Mouse (Mus musculus) frontal cortex, postnatal 36 days (tissue): Measurements from ENCODE around the gene Gm20388.

Source experiments
- DNase-seq, 2 experiments: peaks; one replicate each; pipeline ENCODE4 v3.0.0; 2022; ENCODE audit warnings: low spot score in 2 of 2

Gm20388 gene

GRCm38 (mm10) chr8:123787254-123787897 lies 3876.7 kb downstream of the Gm20388 start:
- DNase-seq = no peak

DNA sequence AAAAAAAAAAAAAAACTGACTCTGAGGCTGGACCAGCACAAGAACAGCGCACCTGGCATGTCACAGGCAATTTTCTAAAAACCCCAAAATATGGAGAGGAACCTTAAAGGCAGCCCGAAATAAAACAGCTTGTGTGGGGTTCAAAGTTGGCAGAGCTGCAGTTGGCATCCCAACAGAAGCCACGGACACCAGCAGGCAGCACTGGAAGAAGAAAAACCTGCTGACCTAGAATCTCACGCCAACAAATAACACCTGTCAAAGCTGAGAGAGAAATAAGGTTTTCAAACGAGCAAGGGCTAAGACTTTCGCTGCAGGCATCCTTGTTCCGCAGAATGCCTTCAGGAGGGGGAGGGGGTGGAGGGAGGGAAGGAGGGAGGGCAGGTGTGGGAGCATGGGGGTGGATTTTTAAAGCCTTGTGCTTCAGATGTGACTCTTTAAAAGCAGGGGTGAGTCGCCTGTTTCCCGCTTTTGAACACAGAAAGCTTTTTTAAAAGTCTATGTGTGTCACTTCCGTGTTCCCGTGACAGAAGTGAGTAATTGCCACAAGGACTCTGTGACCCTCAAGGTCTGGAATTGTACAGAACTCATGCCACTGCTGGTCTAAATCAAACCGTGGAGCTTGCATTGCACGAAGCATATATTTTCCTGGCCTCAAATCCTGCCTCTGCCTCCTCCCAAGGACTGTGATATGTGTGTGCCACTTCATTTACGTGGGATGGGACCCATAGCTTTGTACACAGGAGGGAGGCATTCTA lies 3878.0 kb downstream of the Gm20388 start:
- DNase-seq = no peak

DNA sequence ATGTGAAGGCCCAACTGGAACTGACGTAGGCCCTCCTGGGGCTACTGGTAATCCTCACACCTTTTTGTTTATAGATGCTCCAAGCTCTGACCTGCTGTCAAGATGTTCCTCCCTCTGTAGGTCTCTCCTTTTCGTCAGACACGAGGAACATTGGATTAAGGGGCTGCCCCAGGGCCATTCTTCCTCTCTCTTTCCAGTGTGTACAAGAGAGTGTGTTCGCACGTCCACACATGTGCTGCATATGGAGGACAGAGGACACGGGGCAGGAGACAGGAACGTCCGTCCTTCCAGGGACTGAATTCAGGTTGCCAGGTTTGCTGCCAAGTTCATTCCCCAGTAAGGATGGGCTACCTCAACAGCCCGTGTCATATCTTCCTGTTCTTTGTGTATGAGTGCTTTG lies 3878.8 kb downstream of the Gm20388 start:
- no peak for DNase-seq

DNA sequence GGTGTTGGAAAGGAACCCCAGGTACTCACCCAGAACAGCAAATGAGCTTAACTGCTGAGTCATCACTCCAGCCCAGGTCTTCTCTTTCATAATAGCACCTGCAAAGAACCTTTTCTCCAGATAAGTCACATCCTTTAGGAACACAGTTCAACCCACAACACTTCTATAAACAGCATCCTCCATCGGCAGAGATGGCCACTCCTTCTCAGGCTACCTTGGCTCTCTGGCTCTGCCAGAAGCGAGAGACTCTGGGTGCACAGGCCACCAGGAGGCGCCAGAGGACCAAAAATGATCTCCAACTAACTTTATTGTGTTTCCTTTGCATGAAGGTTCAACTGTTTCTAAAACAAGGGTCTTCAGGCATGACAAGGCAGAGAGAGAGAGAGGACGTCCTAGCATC lies 3879.3 kb downstream of the Gm20388 start:
- peak; percentile 91 to 92 for DNase-seq

DNA sequence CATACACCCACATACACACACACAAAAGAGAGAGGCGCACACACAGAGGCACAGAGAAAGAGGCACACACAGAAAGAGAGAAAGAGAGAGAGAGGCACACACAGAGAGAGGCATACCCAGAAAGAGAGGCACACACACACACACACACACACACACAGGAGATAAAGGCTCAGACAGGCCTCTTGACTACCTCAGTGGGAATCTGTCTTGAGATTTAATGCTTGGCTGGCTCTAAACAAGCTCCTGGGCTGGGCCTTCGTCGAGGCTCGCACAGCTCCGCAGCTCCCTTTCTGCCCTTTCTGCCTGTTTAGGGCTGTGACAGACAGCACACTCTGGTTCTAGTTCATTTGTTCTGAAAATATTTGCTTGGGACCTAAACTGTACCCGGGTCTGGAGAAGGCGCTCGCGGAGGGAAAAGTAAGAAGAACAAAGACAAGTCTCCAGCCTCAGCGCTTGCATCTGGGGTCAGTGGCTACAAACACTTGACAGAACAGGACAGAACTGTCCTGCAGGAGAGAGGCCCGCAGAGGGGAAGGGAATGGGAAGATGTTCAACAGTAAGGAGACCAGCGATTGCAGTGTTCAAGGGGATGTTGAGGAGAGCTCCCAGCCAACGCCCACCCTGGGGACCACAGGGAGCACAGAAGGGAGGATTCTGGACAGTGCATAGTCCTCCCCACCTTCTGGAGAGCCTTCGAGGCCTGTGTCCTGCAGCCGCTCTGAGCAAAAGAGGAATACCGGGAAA lies 3880.6 kb downstream of the Gm20388 start:
- DNase-seq = no peak

GRCm38 (mm10) chr8:123791845-123792225 lies 3881.2 kb downstream of the Gm20388 start:
- no peak for DNase-seq

DNA sequence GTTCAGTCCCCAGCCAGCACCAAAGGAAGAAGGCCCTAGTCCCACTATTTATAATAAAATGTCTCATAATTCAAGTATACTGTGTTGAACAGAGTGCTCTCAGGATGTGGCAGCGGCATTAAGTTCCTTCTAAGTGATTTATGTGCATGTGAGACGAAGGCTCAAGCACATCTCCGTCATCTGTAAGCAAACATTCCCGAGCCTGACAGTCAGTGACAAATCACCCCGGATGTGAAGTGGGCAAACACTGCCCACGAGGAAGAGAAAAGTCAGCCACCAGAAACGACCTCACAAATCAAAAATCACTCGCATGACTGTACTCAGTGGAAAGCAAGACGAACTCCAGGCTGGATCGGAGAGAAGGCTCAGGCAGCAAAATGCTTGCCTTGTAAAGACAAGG lies 3883.3 kb downstream of the Gm20388 start:
- DNase-seq = no peak

GRCm38 (mm10) chr8:123794766-123795165 lies 3884.1 kb downstream of the Gm20388 start:
- DNase-seq = no peak

DNA sequence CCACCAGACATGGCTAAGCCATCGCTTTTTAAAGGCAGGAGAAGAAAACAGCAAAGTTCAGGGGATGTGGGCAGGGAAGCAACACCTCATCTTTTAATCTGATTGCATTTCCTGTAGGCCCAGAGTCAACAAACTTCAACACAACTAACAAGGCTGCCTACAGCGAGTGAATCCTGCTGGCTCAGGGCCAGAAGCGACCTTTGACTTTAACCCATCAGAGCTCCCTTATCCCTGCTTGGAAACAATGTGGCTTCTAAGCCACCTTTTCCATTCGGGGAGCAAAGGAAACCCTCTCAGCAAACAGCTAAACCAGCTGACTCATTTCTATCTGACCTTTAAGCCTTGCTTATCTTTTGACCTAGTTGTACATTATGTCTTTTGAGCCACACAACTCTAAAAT lies 3886.1 kb downstream of the Gm20388 start:
- no peak for DNase-seq

DNA sequence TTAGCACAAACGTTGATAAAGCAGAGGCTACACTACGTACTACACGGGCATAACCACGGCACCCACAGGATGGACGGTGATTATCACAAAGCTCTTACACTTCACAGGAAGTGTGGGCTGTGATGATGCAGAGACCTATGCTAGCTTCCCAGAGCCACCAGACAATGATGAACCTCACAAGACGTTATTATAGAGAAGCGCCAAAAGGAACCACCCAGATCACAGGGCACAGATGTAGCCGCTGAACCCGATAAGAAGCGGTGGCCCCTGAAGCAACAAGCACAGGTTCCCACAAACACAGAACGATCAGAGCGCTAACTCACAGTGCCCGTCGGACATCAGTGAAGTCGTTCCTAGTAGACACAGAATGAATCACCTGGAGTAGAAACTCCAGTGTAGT lies 3887.3 kb downstream of the Gm20388 start:
- DNase-seq = no peak

DNA sequence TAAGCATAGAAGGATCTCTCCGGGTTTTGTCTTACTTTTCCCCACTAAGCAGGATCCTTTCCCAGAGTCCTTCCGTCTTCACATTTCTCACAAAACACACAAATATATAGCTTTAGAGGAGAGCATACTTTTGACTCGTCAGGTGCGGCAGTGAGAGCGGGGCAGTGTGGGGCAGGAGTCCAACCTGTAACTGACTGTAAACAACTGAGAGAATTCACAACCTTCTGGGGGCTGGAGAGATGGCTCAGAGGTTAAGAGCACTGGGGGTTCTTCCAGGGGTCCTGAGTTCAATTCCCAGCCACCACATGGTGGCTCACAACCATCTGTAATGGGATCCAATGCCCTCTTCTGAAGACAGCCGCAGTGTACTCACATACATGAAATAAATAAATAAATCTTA lies 3888.8 kb downstream of the Gm20388 start:
- DNase-seq = no peak

DNA sequence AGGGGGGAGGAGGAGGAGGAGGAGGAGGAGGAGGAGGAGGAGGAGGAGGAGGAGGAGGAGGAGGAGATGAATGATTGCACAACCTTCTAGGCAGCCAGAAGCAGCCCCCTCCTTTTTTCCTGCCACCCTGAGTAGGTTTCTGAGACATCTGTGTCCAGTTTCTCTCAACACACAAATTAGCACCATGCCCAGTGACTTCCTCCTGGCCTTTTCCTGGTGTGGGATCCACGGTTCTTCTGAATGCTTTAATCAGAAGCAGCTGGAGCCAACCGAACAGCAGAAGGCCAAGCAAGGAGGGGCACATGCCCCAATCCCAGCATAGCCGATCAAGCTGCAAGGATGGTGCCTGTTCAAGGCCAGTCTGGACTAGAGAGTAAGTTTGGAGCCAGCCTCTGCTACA lies 3889.2 kb downstream of the Gm20388 start:
- no peak for DNase-seq

DNA sequence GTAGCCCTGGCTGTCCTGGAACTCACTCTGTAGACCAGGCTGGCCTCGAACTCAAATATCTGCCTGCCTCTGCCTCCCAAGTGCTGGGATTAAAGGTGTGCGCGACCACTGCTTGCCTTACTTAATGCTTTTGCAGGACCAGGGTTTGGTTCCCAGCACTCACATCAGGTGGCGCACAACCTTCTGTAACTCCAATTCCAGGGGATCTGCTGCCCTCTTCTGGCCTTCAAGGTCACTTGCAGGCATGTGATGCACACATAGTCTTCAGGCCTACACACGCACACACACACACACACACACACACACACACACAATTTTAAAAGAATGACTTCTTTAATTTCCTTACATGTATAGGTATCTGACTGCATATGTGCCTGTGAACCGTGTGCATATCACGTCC lies 3890.2 kb downstream of the Gm20388 start:
- DNase-seq = no peak

DNA sequence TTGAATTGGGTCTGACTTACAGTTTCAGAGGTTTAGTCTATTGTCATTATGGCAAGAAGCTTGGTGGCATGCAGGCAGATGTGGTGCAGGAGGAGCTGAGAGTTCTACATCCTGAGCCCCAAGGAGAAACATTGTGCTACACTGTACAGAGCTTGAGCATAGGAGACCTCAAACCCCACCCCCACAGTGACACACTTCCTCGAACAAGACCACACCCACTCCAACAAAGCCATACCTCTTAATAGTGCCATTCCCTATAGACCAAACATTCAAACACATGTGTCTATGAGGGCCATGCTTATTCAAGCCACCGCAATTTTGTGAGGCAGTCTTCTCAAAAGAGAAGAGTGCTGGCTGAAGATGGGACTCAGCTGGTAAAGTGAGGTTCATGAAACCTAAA lies 3890.9 kb downstream of the Gm20388 start:
- no peak for DNase-seq

GRCm38 (mm10) chr8:123803639-123804038 lies 3893.0 kb downstream of the Gm20388 start:
- DNase-seq = no peak

GRCm38 (mm10) chr8:123804586-123804985 lies 3893.9 kb downstream of the Gm20388 start:
- DNase-seq = no peak

- DNase-seq = no peak
Measured at GRCm38 (mm10) chr8:123805209-123805717, 3894.6 kb downstream of the Gm20388 start.

DNA sequence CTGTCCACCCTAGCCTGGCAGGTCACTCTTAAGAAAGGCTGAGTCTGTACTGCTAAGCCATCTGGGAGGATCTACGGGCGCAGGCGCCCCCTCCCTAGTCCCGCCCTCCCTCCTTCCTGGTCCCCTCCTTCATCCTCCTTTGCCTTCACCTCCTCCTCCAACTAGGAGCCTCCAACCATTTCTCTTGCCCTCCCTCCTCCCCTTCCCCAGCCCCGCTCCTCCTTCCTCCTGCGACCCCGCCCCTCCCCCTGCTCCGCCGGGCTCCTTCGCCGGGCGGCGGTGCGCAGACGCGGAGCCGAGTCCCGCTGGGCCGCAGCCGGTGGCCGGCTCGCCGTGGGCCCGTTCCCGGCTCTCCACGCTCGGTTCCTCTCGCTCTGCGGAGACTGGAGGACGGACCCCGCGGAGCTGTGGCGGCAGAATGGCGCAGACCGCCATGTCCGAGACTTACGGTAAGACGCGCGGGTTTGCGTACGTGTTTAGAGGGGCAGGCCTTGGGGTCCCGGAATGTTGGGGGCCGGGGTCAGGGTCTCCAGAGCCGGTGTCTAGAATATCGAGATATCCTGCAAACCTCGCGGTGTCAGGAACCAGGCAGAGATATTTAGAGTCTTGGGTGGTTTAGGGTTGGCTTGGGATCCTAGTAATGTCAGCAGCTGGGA lies 3895.2 kb downstream of the Gm20388 start, which contains the start of gene Rab4a:
Rab4a (plus strand) TSS at position 268 of the 656 bp plus-strand sequence.
- DNase-seq = peak; percentile 74 to 80

GRCm38 (mm10) chr8:123806374-123806935 lies 3895.8 kb downstream of the Gm20388 start:
- no peak for DNase-seq

GRCm38 (mm10) chr8:123807024-123807431 lies 3896.4 kb downstream of the Gm20388 start:
- no peak for DNase-seq

- no peak for DNase-seq
Measured at GRCm38 (mm10) chr8:123807852-123808573, 3897.4 kb downstream of the Gm20388 start.
